Mouse (Mus musculus) intestine, embryonic 15.5 days (tissue): Measurements from ENCODE around the gene Dnajb12. TPM values are rescaled to one million over a fixed set of nuclear protein-coding genes. Genes with fewer than 3 reads are reported as not detected.
"Not testable (repeated sequence)": the region's sequence is repeated elsewhere in the genome, so short reads cannot be mapped to it uniquely, and the experiment has no call there.

ENCODE experiments used
- ATAC-seq: fragments of 200-750 bp; cut with Nextera tagmentation; 2 replicates; pipeline ENCODE4 v1.8.0; 2017; ENCODE audit warnings: moderate TSS enrichment, moderate library complexity
- H3K27ac ChIP-seq: fragments of 300-500 bp; sonication (generic); 2 replicates; pipeline ENCODE4 v1.5.1; 2015; ENCODE audit warnings: mild to moderate bottlenecking, inconsistent platforms
- H3K27me3 ChIP-seq: fragments of 300-500 bp; sonication (generic); replicated peaks from 2 replicates; pipeline ENCODE4 v1.6.1; 2015; ENCODE audit warnings: inconsistent platforms
- H3K36me3 ChIP-seq: fragments of 300-500 bp; sonication (generic); 2 replicates; pipeline ENCODE4 v1.6.1; 2015; ENCODE audit warnings: inconsistent platforms
- H3K4me1 ChIP-seq: fragments of 300-500 bp; sonication (generic); replicated peaks from 2 replicates; pipeline ENCODE4 v1.6.1; 2015; ENCODE audit warnings: inconsistent platforms
- H3K4me2 ChIP-seq: fragments of 300-500 bp; sonication (generic); replicated peaks from 2 replicates; pipeline ENCODE4 v1.6.1; 2015; ENCODE audit warnings: mild to moderate bottlenecking, inconsistent platforms
- H3K4me3 ChIP-seq: fragments of 300-500 bp; sonication (generic); replicated peaks from 2 replicates; pipeline ENCODE4 v1.5.1; 2015; ENCODE audit warnings: inconsistent platforms
- H3K9ac ChIP-seq: fragments of 300-500 bp; sonication (generic); 2 replicates; pipeline ENCODE4 v1.6.1; 2015; ENCODE audit warnings: inconsistent platforms
- H3K9me3 ChIP-seq: fragments of 300-500 bp; sonication (generic); 2 replicates; pipeline ENCODE4 v1.6.1; 2016; ENCODE audit warnings: inconsistent platforms
- WGBS: fragments of 180-500 bp; shearing (Covaris S2); methylation state at CpG from one replicate; pipeline ENCODE4 v1.1.7; 2015; 5-methylcytosine and 5-hydroxymethylcytosine counted together
- polyA plus RNA-seq: library from polyadenylated mRNA; unstranded; fragments of >200 nt; fragmentation: Nextera tagmentation; extraction: Ambion mirVana; gene quantifications from 2 replicates; pipeline ENCODE4 v1.2.1, GENCODE M21; 2015

The Dnajb12 gene
- polyA plus RNA-seq, 1 experiment from 2014 or later: 25.2 TPM

- Histone ChIP-seq H3K9ac (no peak overlapping the region), H3K9me3 (no peaks in the 10 kb centered on the region), H3K4me1 (no peaks in the 10 kb centered on the region; the same call in 1 of the 2 replicates), H3K4me2 (no peak overlapping the region), H3K4me3 (no peak overlapping the region), H3K36me3 (no peaks in the 10 kb centered on the region), H3K27me3 (no peaks in the 10 kb centered on the region), H3K27ac (no peak overlapping the region)
- ATAC-seq: no peak
- 55% methylated on average over 1 of the region's 1 CpGs for WGBS
These were observed 4.0 kb upstream of the Dnajb12 start for GRCm38 (mm10) chr10:59875396-59875795.

GRCm38 (mm10) chr10:59876698-59877097 lies 2.7 kb upstream of the Dnajb12 start:
- WGBS: 89% methylated on average over 4 of the region's 4 CpGs
- H3K4me1 ChIP-seq, H3K27ac ChIP-seq, H3K27me3 ChIP-seq, H3K9me3 ChIP-seq, H3K4me2 ChIP-seq, H3K4me3 ChIP-seq, H3K36me3 ChIP-seq, H3K9ac ChIP-seq, ATAC-seq: not testable (repeated sequence)

- Histone ChIP-seq H3K9me3 (no peaks in the 10 kb centered on the region), H3K4me2 (no peak overlapping the region), H3K4me3 (no peak overlapping the region), H3K9ac (no peak overlapping the region), H3K27me3 (no peaks in the 10 kb centered on the region), H3K27ac (no peak overlapping the region), H3K36me3 (no peaks in the 10 kb centered on the region), H3K4me1 (peaks cover 11% of the 10 kb centered on the region)
- ATAC-seq: no peak
- 78% methylated on average over 15 of the region's 15 CpGs for WGBS
These were observed 1.8 kb upstream of the Dnajb12 start for GRCm38 (mm10) chr10:59877421-59878117.

GRCm38 (mm10) chr10:59878823-59879222 lies 533 bp upstream of the Dnajb12 start:
- H3K4me3 ChIP-seq: peak overlapping the region; percentile 72
- H3K4me2 ChIP-seq: peak overlapping the region; percentile 79
- no peaks in the 10 kb centered on the region for H3K36me3 ChIP-seq
- ATAC-seq: peak; percentile 15; the same call in 1 of the 2 replicates
- no peaks in the 10 kb centered on the region for H3K27me3 ChIP-seq
- 13% methylated on average over 5 of the region's 5 CpGs for WGBS
- H3K9me3 ChIP-seq: no peaks in the 10 kb centered on the region
- H3K4me1 ChIP-seq: peaks cover 11% of the 10 kb centered on the region
- H3K27ac ChIP-seq: peak overlapping the region; percentile 100
- H3K9ac ChIP-seq: no peak overlapping the region

GRCm38 (mm10) chr10:59880029-59880386 lies 652 bp downstream of the Dnajb12 start:
- Histone ChIP-seq H3K4me3 (peak overlapping the region; percentile 72), H3K27ac (peak overlapping the region; percentile 100), H3K27me3 (no peaks in the 10 kb centered on the region), H3K9me3 (no peaks in the 10 kb centered on the region), H3K4me1 (peaks cover 11% of the 10 kb centered on the region), H3K9ac (peak overlapping the region; percentile 93), H3K4me2 (peak overlapping the region; percentile 79), H3K36me3 (no peaks in the 10 kb centered on the region)
- peak; percentile 69 for ATAC-seq
- WGBS: under 1% methylated on average over 13 of the region's 13 CpGs

GRCm38 (mm10) chr10:59880837-59881236 lies 1.5 kb downstream of the Dnajb12 start:
- peak overlapping the region; percentile 93; the same call in 1 of the 2 replicates for H3K9ac ChIP-seq
- peak overlapping the region; percentile 79 for H3K4me2 ChIP-seq
- peaks cover 11% of the 10 kb centered on the region for H3K4me1 ChIP-seq
- WGBS: 68% methylated on average over 7 of the region's 7 CpGs
- H3K36me3 ChIP-seq: no peaks in the 10 kb centered on the region
- peak overlapping the region; percentile 100 for H3K27ac ChIP-seq
- no peaks in the 10 kb centered on the region for H3K9me3 ChIP-seq
- 0 out of 2 replicates have a peak, but pooled peaks have one; percentile 4 for ATAC-seq
- H3K27me3 ChIP-seq: no peaks in the 10 kb centered on the region
- peak overlapping the region; percentile 72; the same call in 1 of the 2 replicates for H3K4me3 ChIP-seq

GRCm38 (mm10) chr10:59884327-59885173 lies 5.2 kb downstream of the Dnajb12 start:
- no peaks in the 10 kb centered on the region for H3K27me3 ChIP-seq
- WGBS: 90% methylated on average over 10 of the region's 10 CpGs
- H3K9me3 ChIP-seq: no peaks in the 10 kb centered on the region
- ATAC-seq: no peak
- H3K36me3 ChIP-seq: no peaks in the 10 kb centered on the region
- no peak overlapping the region for H3K4me2 ChIP-seq
- no peak overlapping the region for H3K9ac ChIP-seq
- no peak overlapping the region for H3K27ac ChIP-seq
- H3K4me3 ChIP-seq: no peak overlapping the region
- H3K4me1 ChIP-seq: peaks cover 11% of the 10 kb centered on the region

- peaks cover 11% of the 10 kb centered on the region for H3K4me1 ChIP-seq
- H3K27me3 ChIP-seq: no peaks in the 10 kb centered on the region
- WGBS: 89% methylated on average over 14 of the region's 14 CpGs
- no peak overlapping the region for H3K4me2 ChIP-seq
- no peaks in the 10 kb centered on the region for H3K36me3 ChIP-seq
- H3K4me3 ChIP-seq: no peak overlapping the region
- H3K27ac ChIP-seq: no peak overlapping the region
- no peaks in the 10 kb centered on the region for H3K9me3 ChIP-seq
- no peak overlapping the region for H3K9ac ChIP-seq
- ATAC-seq: no peak
These were observed 6.1 kb downstream of the Dnajb12 start for GRCm38 (mm10) chr10:59885174-59886080.

GRCm38 (mm10) chr10:59886081-59886466 lies 6.7 kb downstream of the Dnajb12 start:
- 97% methylated on average over 1 of the region's 1 CpGs for WGBS
- Histone ChIP-seq H3K27ac (no peak overlapping the region), H3K4me1 (peaks cover 7% of the 10 kb centered on the region), H3K9ac (no peak overlapping the region), H3K4me3 (no peak overlapping the region), H3K9me3 (no peaks in the 10 kb centered on the region), H3K4me2 (no peak overlapping the region), H3K36me3 (0 out of 2 replicates have a peak, but pooled peaks cover 5% of the 10 kb centered on the region), H3K27me3 (no peaks in the 10 kb centered on the region)
- no peak for ATAC-seq

- H3K4me3 ChIP-seq: no peak overlapping the region
- H3K27ac ChIP-seq: no peak overlapping the region
- H3K9ac ChIP-seq: no peak overlapping the region
- no peaks in the 10 kb centered on the region for H3K9me3 ChIP-seq
- H3K4me2 ChIP-seq: no peak overlapping the region
- WGBS: 81% methylated on average over 5 of the region's 5 CpGs
- no peaks in the 10 kb centered on the region for H3K27me3 ChIP-seq
- peaks cover 16% of the 10 kb centered on the region; the same call in 1 of the 2 replicates for H3K36me3 ChIP-seq
- no peaks in the 10 kb centered on the region for H3K4me1 ChIP-seq
- ATAC-seq: no peak
These were observed 8.1 kb downstream of the Dnajb12 start for GRCm38 (mm10) chr10:59887432-59887831.

GRCm38 (mm10) chr10:59889339-59889738 lies 10.0 kb downstream of the Dnajb12 start:
- H3K27ac ChIP-seq: no peak overlapping the region
- H3K4me2 ChIP-seq: no peak overlapping the region
- WGBS: 83% methylated on average over 7 of the region's 7 CpGs
- no peak overlapping the region for H3K4me3 ChIP-seq
- no peak for ATAC-seq
- peaks cover 5% of the 10 kb centered on the region; the same call in 1 of the 2 replicates for H3K4me1 ChIP-seq
- H3K9me3 ChIP-seq: no peaks in the 10 kb centered on the region
- no peaks in the 10 kb centered on the region for H3K27me3 ChIP-seq
- peaks cover 25% of the 10 kb centered on the region for H3K36me3 ChIP-seq
- no peak overlapping the region for H3K9ac ChIP-seq
